Mouse (Mus musculus) splenic B cell, adult 2 months (primary cell): ENCODE results near the gene Dpp9.
A peak's percentile ranks its signal among the peaks of the same experiment; 100 is the strongest.

Experiments used
- DNase-seq: peaks from one replicate; pipeline ENCODE4 v3.0.0-alpha.2; 2011; ENCODE audit warnings: low read depth, low spot score
- H3K27me3 ChIP-seq: 2 replicates; pipeline ENCODE4 v1.6.1; 2012; ENCODE audit warnings: mild to moderate bottlenecking, low read length, moderate library complexity, mixed read lengths; ENCODE audit not compliant: control insufficient read depth, poor library complexity, insufficient read depth, severe bottlenecking
- H3K36me3 ChIP-seq: 2 replicates; pipeline ENCODE4 v1.6.1; 2012; ENCODE audit warnings: mild to moderate bottlenecking, low read length, moderate library complexity, mixed read lengths; ENCODE audit not compliant: control insufficient read depth, poor library complexity, insufficient read depth, severe bottlenecking

Gene Dpp9

GRCm38 (mm10) chr17:56254695-56255094, 36.0 kb upstream of the Dpp9 start:
- Histone ChIP-seq H3K27me3 (no peaks in the 10 kb centered on the region), H3K36me3 (no peaks in the 10 kb centered on the region)
- no peak for DNase-seq

- peak; percentile 86 for DNase-seq
- no peaks in the 10 kb centered on the region for H3K27me3 ChIP-seq
- no peaks in the 10 kb centered on the region for H3K36me3 ChIP-seq
Measured at GRCm38 (mm10) chr17:56251136-56251829, 32.6 kb upstream of the Dpp9 start.

GRCm38 (mm10) chr17:56245608-56246007, 26.9 kb upstream of the Dpp9 start:
- Histone ChIP-seq H3K36me3 (no peaks in the 10 kb centered on the region), H3K27me3 (no peaks in the 10 kb centered on the region; the same call in 1 of the 2 replicates)
- no peak for DNase-seq

- peak; percentile 86 for DNase-seq
- no peaks in the 10 kb centered on the region for H3K36me3 ChIP-seq
- H3K27me3 ChIP-seq = no peaks in the 10 kb centered on the region; the same call in 1 of the 2 replicates
Measured at GRCm38 (mm10) chr17:56241541-56242401, 23.1 kb upstream of the Dpp9 start.

GRCm38 (mm10) chr17:56233818-56234469, 15.2 kb upstream of the Dpp9 start:
- no peak for DNase-seq
- no peaks in the 10 kb centered on the region for H3K36me3 ChIP-seq
- no peaks in the 10 kb centered on the region for H3K27me3 ChIP-seq

- Histone ChIP-seq H3K36me3 (no peaks in the 10 kb centered on the region), H3K27me3 (no peaks in the 10 kb centered on the region)
- DNase-seq = no peak
Measured at GRCm38 (mm10) chr17:56233389-56233788, 14.7 kb upstream of the Dpp9 start.

GRCm38 (mm10) chr17:56229943-56230342, 11.2 kb upstream of the Dpp9 start:
- Histone ChIP-seq H3K36me3 (no peaks in the 10 kb centered on the region), H3K27me3 (no peaks in the 10 kb centered on the region)
- no peak for DNase-seq

- DNase-seq = no peak
- Histone ChIP-seq H3K36me3 (no peaks in the 10 kb centered on the region), H3K27me3 (no peaks in the 10 kb centered on the region)
Measured at GRCm38 (mm10) chr17:56226566-56226965, 7.9 kb upstream of the Dpp9 start.

- DNase-seq = no peak
- Histone ChIP-seq H3K36me3 (no peaks in the 10 kb centered on the region), H3K27me3 (no peaks in the 10 kb centered on the region)
Measured at GRCm38 (mm10) chr17:56224916-56225315, 6.2 kb upstream of the Dpp9 start.

GRCm38 (mm10) chr17:56219805-56220204, 1.1 kb upstream of the Dpp9 start:
- H3K36me3 ChIP-seq = no peaks in the 10 kb centered on the region
- H3K27me3 ChIP-seq = no peaks in the 10 kb centered on the region
- no peak for DNase-seq

- DNase-seq = no peak
- no peaks in the 10 kb centered on the region for H3K27me3 ChIP-seq
Measured at GRCm38 (mm10) chr17:56219251-56219650, 546 bp upstream of the Dpp9 start.

GRCm38 (mm10) chr17:56217670-56218069, 1.0 kb downstream of the Dpp9 start:
- H3K36me3 ChIP-seq = 0 out of 2 replicates have a peak, but pooled peaks cover 1% of the 10 kb centered on the region
- DNase-seq = no peak

More at GRCm38 (mm10) chr17:56219251-56219650, 546 bp upstream of the Dpp9 start:
- 0 out of 2 replicates have a peak, but pooled peaks cover 1% of the 10 kb centered on the region for H3K36me3 ChIP-seq

GRCm38 (mm10) chr17:56214229-56214628, 4.5 kb downstream of the Dpp9 start:
- H3K36me3 ChIP-seq = peaks cover 12% of the 10 kb centered on the region
- no peaks in the 10 kb centered on the region for H3K27me3 ChIP-seq
- DNase-seq = no peak

More at GRCm38 (mm10) chr17:56217670-56218069, 1.0 kb downstream of the Dpp9 start:
- H3K27me3 ChIP-seq = no peaks in the 10 kb centered on the region

GRCm38 (mm10) chr17:56212676-56213075, 6.0 kb downstream of the Dpp9 start:
- DNase-seq = no peak
- peaks cover 12% of the 10 kb centered on the region for H3K36me3 ChIP-seq
- no peaks in the 10 kb centered on the region for H3K27me3 ChIP-seq

- Histone ChIP-seq H3K36me3 (peaks cover 16% of the 10 kb centered on the region), H3K27me3 (no peaks in the 10 kb centered on the region)
- DNase-seq = no peak
Measured at GRCm38 (mm10) chr17:56211090-56211489, 7.6 kb downstream of the Dpp9 start.
